Mouse (Mus musculus) adrenal gland, adult 18-20 months (tissue): ENCODE measurements around the gene Zfp955b. TPM values are rescaled to one million over a fixed set of nuclear protein-coding genes. Genes with fewer than 3 reads are reported as not detected.
"Not testable (repeated sequence)": the region's sequence is repeated elsewhere in the genome, so short reads cannot be mapped to it uniquely, and the experiment has no call there.

Experiments
- DNase-seq, 2 experiments: peaks; one replicate each; pipeline ENCODE4 v3.0.0; 2021 to 2022; ENCODE audit warnings: low spot score in 2 of 2
- long read RNA-seq, 2 experiments: library from polyadenylated mRNA; stranded (forward); transcript quantifications; one replicate each; pipeline ENCODE4 v2.0.0; 2021
- total RNA-seq, 2 experiments: library from RNA; stranded (reverse); gene quantifications; 1 replicate in 1 of 2; 2 replicates in 1 of 2; pipeline ENCODE4 v1.2.3; 2021

The Zfp955b gene
- 10 to 100 TPM in 1 of 2 experiments, 1 to 10 TPM in 1; 8.3 to 10.6 TPM for total RNA-seq
- long read RNA-seq, experiment 1, full-length matches to known transcripts: 8 of 9 reads
- long read RNA-seq, experiment 1, partial matches to known transcripts: 0 of 9 reads
- long read RNA-seq, experiment 1, other reads (novel, unspliced or antisense): 1 of 9 reads
- long read RNA-seq, experiment 2, full-length matches to known transcripts: 24 of 27 reads
- long read RNA-seq, experiment 2, partial matches to known transcripts: 0 of 27 reads
- long read RNA-seq, experiment 2, other reads (novel, unspliced or antisense): 3 of 27 reads

GRCm38 (mm10) chr17:33289039-33289875 is at the start of gene Zfp955b:
Gene Zfp955b (plus strand): TSS chr17:33289544.
- not testable (repeated sequence) for DNase-seq

- not testable (repeated sequence) for DNase-seq
Measured at GRCm38 (mm10) chr17:33254530-33255318, 34.6 kb upstream of the Zfp955b start, which contains the start of gene Zfp955a. Gene Zfp955a (minus strand): TSS chr17:33255145.

GRCm38 (mm10) chr17:33255319-33255657 is 34.1 kb upstream of the Zfp955b start:
- not testable (repeated sequence) for DNase-seq

- DNase-seq: no peak
Measured at GRCm38 (mm10) chr17:33264376-33264775, 25.0 kb upstream of the Zfp955b start, which contains the start of gene Olfr63. Gene Olfr63 (plus strand): TSS chr17:33264676.

- no peak for DNase-seq
Measured at GRCm38 (mm10) chr17:33268907-33269306, 20.4 kb upstream of the Zfp955b start.

- not testable (repeated sequence) for DNase-seq
Measured at GRCm38 (mm10) chr17:33289876-33290149, 469 bp downstream of the Zfp955b start.

GRCm38 (mm10) chr17:33352981-33353380 is 63.6 kb downstream of the Zfp955b start:
- no peak for DNase-seq

Other genes with a start within 250 kb of the Zfp955b start
- gene 4921501E09Rik, start 221.5 kb upstream of the Zfp955b start, total RNA-seq: not detected
- gene Zfp563, start 200.2 kb upstream of the Zfp955b start, total RNA-seq: 10 to 100 TPM in 1 of 2 experiments, 1 to 10 TPM in 1; 7.2 to 10.8 TPM
- not detected for gene Morc2b, start 149.9 kb upstream of the Zfp955b start, total RNA-seq
- gene Olfr55, start 121.1 kb upstream of the Zfp955b start, total RNA-seq: not detected
- gene Olfr239, start 98.2 kb upstream of the Zfp955b start, total RNA-seq: not detected
- gene Olfr1564, start 67.9 kb upstream of the Zfp955b start, total RNA-seq: not detected
- 1 to 10 TPM; 5.8 to 8.6 TPM for gene Zfp955a, start 34.4 kb upstream of the Zfp955b start, total RNA-seq
- gene Olfr63, start 24.9 kb upstream of the Zfp955b start, total RNA-seq: under 1 TPM in 1 of 2 experiments, not detected in 1; 0.03 TPM
- gene Zfp81, start 69.3 kb downstream of the Zfp955b start, total RNA-seq: 1 to 10 TPM; 6.1 to 7.2 TPM
- gene Zfp101, start 105.1 kb downstream of the Zfp955b start, total RNA-seq: 1 to 10 TPM; 5.4 to 5.8 TPM
- not detected for gene Actl9, start 143.4 kb downstream of the Zfp955b start, total RNA-seq
- gene Adamts10, start 234.7 kb downstream of the Zfp955b start, total RNA-seq: 10 to 100 TPM; 20.4 to 21.7 TPM